Mouse (Mus musculus) adrenal gland, postnatal 25 days (tissue): ENCODE data around the gene Sele. TPM values are rescaled to one million over a fixed set of nuclear protein-coding genes. Genes with fewer than 3 reads are reported as not detected.
"Not testable (repeated sequence)": the region's sequence is repeated elsewhere in the genome, so short reads cannot be mapped to it uniquely, and the experiment has no call there.

Source experiments
- DNase-seq: peaks from one replicate; pipeline ENCODE4 v3.0.0; 2021; ENCODE audit warnings: mixed read lengths
- long read RNA-seq: library from polyadenylated mRNA; stranded (forward); transcript quantifications from one replicate; pipeline ENCODE4 v2.0.0, GENCODE M21; 2021
- total RNA-seq: library from RNA; stranded (reverse); gene quantifications from 2 replicates; pipeline ENCODE4 v1.2.3, GENCODE M21; 2021

Sele gene
- total RNA-seq = 2.5 and 3.0 TPM in 2 replicates
- long read RNA-seq = 0 reads

DNA sequence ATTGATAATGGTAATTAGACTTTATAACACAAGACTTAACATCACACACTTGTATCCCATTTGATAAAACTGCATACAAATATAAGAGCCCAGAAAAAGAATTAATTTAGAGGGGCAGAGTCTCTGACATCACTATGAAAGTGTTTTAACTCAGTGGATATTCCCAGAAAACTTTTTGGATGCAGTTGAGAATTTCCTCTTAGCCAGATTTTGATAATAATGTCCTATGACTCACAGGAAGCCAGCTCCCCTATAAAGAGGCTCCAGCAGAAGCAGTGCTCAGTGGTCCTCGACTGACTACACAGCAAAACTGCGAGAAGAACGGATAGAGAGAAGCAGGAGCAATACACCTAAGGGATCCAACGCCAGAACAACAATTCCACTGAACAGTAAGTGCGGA is at the start of gene Sele:
Gene Sele, plus strand, starts transcription at position 301 of the 400 bp plus-strand sequence.
- DNase-seq = no peak

DNA sequence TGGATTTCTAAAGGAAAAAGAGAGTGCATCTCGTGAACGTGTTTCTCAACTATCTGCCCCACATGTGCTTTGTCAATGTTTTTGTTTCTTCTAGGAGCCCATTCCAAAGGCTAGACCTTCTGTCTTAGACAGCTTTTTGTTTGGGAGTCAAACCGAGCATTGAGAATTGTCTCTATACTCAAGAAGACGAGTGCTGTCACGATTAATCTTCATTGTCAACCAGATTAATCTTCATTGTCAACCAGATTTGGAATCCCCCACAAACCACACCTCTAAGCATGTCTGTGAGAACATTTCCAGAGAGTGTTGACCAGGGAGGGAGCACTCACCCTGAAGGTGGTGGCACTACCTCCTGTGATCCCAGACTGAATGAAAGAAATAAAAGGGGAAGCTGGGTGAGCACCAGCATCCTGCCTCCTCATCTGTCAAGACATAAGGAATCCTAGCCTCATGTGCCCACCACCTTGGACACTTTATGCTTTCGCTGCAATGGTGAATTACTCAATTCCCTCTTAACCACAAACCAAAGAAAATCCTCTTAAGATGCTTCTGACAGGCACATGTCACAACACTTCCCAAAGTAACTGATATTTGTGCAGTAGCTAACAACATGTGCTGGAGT is 46.1 kb upstream of the Sele start:
- no peak for DNase-seq

DNA sequence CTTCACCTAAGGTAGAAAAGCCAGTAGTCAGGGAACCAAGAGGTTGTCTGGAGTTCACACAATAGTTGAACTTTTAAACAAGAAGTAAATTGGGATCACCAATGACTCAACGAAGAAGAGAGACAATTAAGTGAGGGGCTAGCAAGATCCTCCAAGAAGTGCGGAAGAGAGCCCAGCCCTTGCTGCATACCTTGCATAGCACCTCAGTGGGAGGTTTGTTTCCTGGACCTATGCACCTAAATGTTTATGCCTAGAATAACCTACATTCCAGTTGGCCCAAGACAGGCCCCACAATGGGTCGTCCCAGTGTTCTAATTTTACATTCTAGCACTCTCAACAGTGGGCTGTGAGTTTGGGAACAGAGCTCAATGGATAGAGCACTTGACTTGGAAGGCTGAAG is 43.7 kb upstream of the Sele start:
- no peak for DNase-seq

- peak; percentile 40 for DNase-seq
Measured at GRCm38 (mm10) chr1:164009235-164009634, 38.8 kb upstream of the Sele start.

GRCm38 (mm10) chr1:164014616-164015015 is 33.4 kb upstream of the Sele start:
- no peak for DNase-seq

DNA sequence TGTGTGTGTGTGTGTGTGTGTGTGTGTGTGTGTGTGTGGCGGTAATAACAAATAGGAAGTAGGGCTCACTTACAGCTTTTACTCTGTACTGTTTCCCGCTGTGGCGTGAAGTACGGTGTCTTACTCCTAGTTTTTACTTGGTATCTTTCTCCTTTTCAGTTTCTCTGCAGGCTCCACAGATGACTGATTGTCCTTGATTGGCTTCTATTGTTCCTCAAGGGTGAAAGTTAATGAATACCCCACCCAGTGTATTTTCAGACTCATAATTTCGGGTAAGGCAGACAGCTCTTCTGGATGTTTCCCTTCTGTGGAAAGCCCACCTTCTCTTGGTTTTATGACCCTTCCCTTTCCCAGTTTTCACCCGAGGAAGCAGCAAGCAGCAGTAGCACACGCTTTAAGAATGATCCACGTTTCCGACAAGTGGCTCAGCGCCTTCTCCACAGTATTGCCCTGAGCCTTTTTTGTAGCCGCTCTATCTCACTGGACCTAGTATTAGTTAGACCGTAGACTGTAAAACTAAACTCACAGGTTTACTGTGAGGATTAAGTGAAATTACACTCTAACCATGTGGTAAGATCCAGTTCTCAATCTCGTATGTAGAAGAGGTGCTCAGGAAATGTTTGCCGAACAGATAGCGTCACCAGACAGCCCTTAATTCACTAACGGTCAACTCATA is 29.7 kb upstream of the Sele start:
- DNase-seq = no peak

DNA sequence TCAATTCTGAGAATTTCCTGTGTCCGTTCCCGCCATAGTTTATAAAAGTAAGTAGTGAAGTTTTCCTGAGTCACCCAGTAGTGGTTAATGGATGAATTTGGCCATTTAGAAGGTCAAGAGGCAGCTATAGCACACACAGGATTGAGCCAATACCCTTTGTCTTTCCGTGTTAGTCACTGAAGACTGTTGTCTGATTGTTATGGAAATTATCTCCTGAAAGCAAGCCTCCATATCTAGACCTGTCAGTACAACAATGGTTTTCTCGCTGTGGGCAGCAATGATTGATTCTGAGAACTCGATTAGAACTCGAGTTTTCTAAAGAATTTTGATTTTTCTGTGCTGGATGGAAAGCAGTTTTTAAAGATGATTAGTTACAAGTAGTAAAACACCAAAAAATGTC is 28.2 kb upstream of the Sele start:
- no peak for DNase-seq

- not testable (repeated sequence) for DNase-seq
Measured at GRCm38 (mm10) chr1:164020746-164021145, 27.3 kb upstream of the Sele start.

GRCm38 (mm10) chr1:164022106-164022505 is 25.9 kb upstream of the Sele start:
- not testable (repeated sequence) for DNase-seq

DNA sequence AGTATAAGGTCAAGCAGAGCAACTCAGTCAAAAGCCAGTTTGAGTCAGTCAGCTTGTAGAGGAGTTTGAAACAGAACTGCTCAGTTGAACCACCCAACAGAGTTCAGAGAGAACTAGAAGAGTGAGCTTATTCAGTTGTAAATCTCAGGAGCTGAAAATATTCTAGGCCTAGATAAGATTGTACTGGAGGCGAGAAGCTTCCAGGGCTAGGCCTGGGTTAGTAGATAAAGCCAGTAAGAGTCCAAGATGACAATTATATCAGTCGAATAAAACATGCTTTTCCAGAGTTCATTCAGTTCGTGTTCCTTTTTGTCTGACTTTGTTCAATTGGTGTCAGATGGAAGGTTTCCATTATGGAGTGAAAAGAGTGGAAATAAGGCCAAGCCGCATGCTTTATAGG is 22.3 kb upstream of the Sele start:
- no peak for DNase-seq

DNA sequence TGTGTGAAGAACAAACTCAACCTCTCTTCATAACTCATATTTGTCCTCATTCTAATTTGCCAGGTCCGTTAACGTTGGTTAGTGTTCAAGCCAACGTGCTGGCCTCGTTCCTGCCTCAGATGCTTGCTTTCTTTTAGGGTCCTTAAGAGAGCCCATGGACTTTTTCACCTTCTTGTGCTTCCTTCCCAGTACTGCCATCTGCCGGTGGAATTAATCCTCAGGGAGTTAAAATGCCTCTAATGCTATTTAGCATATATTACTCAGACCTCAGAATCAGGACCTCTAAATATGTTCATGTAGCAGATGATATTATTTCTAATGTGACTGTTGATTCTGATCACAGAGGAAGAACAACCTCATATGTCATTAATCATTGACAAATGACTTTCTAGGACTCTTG is 20.6 kb upstream of the Sele start:
- peak; percentile 5 for DNase-seq

- no peak for DNase-seq
Measured at GRCm38 (mm10) chr1:164040385-164041135, 7.5 kb upstream of the Sele start.

DNA sequence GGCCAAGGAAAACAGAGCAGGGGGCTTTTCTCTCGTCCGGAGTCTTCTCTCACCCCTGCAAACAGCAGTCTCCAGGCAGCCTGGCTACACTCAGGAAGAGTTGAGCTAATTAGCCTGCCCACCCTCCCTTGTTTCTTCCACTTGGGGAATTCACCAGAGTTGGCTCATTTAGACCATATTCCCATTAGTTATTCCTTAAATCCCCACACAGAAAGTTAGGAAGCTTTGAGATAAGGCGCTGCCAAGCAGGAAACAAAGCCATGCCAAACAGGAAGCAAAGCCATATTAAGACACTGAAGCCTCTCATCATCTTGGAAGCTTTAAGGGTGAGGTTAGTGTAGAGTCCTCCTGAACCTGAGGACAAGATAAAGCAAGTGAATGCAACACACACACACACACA is 4.5 kb upstream of the Sele start:
- DNase-seq = no peak

DNA sequence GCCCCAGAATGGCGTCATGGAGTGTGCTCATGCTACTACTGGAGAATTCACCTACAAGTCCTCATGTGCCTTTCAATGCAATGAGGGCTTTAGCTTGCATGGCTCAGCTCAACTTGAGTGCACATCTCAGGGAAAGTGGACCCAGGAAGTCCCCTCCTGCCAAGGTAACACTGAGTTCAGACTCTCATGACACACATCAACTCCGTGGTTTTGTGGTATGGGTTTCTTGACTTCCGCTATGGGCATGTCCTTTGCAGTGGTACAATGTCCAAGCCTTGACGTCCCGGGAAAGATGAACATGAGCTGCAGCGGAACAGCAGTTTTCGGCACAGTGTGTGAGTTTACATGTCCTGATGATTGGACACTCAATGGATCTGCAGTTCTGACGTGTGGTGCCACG is 5.5 kb downstream of the Sele start:
- no peak for DNase-seq

DNA sequence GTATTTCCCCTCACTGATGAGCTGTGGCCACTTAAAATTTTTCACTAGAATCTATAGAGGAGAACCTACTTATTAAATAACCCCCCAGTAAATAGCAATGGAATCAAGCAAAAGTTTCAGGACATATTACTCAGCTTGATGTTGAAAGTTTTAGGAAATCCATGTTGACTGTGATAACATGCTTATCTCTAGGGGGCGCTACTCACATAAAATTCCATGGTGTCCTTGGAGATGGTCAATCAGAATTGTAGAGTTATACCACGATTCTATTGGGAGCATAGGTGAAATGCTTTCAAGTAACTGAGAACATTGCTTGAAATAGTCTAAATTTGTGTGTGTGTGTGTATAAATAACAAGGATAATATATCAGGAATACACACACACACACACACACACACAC is 6.8 kb downstream of the Sele start:
- no peak for DNase-seq

DNA sequence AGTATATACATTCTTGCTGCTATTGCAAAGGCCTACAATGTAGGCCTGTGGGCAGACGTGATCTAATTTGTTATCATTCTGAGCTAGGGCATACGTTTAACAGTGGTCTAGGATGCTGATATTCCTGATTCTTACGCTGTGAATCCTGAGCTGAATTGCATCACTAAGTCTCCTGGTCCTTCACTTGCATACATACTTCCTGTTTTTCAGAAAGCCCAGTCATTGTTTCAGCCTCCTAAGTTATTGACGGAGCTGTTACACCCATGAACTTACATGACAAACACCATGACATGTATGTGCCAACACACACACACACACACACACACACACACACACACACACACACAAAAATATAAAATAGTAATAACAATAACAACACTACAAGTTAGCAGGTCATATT is 12.0 kb downstream of the Sele start:
- no peak for DNase-seq

DNA sequence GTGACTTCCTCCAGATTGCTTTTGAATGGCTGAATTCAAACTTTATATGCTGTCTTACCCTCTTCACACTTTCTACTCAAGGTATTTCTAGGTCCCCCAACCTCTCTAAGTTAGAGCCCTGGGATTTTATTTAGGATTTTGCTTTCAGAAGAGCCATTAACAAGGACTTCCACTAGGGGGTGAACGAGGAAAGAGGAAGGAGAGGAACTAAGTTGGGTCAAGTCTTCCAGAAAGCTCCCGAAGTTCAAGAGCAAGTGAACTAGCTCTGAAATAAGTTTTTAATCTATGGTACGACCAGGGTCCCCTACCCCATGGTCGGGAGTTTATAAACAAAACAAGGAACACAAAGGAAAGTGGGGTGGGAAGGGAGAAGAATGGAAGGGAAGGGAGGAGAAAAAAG is 13.2 kb downstream of the Sele start:
- DNase-seq = no peak

DNA sequence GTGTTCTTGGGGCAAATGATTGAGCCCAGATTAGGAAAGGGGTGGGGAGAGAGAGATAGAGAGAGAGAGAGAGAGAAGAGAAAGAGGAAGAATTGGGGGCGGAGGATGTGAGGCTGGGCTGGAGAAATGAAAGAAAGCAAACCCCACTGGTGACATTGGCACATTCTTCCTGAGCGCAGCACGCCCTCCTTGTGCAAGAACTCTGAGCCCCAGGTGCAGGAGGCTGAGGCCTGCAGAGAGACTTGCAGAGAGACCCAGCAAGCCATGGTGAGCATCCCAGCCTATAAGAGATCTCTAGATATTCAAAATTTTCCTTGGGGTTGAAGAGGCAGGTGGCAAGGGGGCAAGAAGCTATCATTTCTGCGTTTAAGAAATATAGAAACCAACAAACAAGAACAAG is 13.9 kb downstream of the Sele start, which contains the start of gene Sell:
Gene Sell, plus strand, starts transcription at position 58 of the 400 bp plus-strand sequence.
- DNase-seq = no peak

DNA sequence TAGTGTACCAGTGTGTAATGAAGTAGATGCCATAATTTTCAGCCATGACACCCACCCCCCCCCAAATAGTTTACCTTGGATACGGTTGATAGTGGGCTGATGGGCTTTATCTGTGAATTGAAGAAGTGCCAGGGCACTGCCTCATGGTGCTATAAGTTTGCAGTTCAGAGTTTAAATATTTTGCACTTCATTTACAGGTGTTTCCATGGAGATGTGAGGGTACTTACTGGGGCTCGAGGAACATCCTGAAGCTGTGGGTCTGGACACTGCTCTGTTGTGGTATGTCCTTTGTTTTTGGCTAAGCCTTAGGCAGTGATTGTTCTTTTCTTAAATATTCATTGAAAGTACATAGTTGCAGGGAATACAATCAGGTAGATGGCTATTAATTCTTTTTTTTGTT is 14.8 kb downstream of the Sele start:
- DNase-seq = no peak

DNA sequence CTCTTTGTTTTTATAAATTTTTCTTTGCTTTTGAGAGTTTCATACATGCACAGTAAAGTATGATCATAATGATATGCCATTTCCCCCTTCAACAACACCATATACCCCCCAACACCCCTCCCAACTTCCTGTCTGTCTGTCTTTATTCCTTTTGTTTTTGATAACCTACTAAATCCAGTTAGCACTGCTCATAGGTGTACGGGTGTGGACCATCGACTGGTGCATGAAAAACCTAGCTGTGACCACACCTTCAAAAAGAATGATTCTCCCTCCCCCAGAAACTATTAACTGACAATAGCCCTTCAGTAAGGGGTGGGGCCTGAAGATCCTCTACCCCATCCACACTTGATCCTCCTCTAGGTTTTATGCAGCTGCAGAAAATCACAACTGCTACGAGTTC is 15.7 kb downstream of the Sele start:
- DNase-seq = no peak

- no peak for DNase-seq
Measured at GRCm38 (mm10) chr1:164069261-164069660, 21.2 kb downstream of the Sele start.

GRCm38 (mm10) chr1:164070461-164070860 is 22.4 kb downstream of the Sele start:
- DNase-seq = no peak

DNA sequence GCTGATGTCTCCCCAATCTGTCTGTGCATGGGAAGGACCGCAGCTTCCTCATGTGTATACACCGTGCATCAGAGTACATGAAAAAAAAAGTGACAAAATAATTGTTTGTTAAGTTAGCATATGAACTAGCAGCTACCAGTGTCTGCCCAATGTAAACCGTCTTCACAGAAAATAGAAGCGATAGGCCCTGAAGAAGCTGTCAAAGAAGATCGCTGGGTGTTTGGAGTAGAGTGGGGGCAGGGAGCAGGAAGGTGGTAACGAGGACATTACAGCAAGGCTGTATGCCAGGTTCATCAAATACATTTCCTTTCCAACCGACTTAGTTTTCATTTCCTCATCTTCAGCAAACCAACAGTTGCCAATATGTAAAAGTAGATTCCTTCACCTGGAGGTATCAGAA is 23.1 kb downstream of the Sele start:
- no peak for DNase-seq

DNA sequence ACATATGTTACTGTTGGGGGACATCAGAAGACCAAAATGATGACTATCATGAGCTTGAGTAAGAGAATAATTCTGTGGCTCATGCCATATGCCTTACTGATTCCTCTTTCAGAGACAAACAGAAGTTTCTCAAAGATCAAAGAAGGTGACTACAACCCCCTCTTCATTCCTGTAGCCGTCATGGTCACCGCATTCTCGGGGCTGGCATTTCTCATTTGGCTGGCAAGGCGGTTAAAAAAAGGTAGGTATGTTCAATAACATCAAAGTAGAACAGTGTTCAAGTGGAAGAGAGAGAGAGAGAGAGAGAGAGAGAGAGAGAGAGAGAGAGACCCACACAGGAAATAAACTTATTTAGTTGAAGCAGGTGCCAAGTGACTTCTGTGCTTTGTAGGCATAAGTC is 24.0 kb downstream of the Sele start:
- no peak for DNase-seq
